Mouse (Mus musculus) G1E (cell line): Measurements from ENCODE around the gene Lgals3.

Experiments
- CTCF ChIP-seq: IDR thresholded peaks from 2 replicates; pipeline ENCODE4 v1.5.1; 2012; ENCODE audit warnings: low read depth, low read length, inconsistent platforms, mixed read lengths
- GATA1 ChIP-seq: IDR thresholded peaks from 2 replicates; pipeline ENCODE4 v1.6.1; 2012; ENCODE audit warnings: borderline replicate concordance, low read length, inconsistent platforms, mixed read lengths
- GATA2 ChIP-seq: IDR thresholded peaks from 2 replicates; pipeline ENCODE4 v1.6.1; 2012; ENCODE audit warnings: low read depth, low read length, inconsistent platforms, borderline replicate concordance
- TAL1 ChIP-seq: conservative IDR thresholded peaks from 2 replicates; pipeline ENCODE4 v1.6.1; 2012; ENCODE audit warnings: low read depth, low read length, inconsistent platforms, mixed read lengths

DNA sequence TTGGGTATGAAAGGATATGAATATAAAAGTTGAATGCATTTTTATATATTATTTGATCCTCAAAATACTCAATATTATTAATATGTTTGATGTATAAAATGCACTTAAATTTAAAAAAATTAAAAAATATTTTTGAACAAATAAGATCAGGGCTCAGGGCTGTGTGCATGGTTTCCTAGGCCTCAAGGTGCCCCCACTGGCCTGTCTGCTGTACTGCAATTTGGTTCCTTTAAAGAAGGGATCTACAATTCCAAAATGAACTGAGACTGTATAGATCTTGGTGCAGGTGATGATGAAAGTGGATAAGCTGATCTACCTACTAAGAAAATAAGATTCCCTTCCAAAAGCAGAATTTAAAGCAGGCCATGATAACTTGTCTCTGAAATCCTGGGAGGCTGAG lies 65.4 kb downstream of the Lgals3 start:
- TF ChIP-seq CTCF (no peak), TAL1 (no peak), GATA1 (no peak), GATA2 (no peak)
